Mouse (Mus musculus): ENCODE measurements around the gene Shmt2. TPM values are rescaled to one million over a fixed set of nuclear protein-coding genes. Genes with fewer than 3 reads are reported as not detected.

Gene Shmt2
- total RNA-seq, 2 experiments from 2014 or later = 39.3 to 44.7 TPM

GRCm38 (mm10) chr10:127534036-127534928 is 12.0 kb upstream of the Shmt2 start, which contains the start of gene Nxph4:
TSS of gene Nxph4 (minus strand) at chr10:127534559.
- no peak for DNase-seq

- no peak for DNase-seq
Observed at GRCm38 (mm10) chr10:127531548-127531947, 9.3 kb upstream of the Shmt2 start.

- DNase-seq = no peak
Observed at GRCm38 (mm10) chr10:127530945-127531344, 8.7 kb upstream of the Shmt2 start.

- DNase-seq = no peak
Observed at GRCm38 (mm10) chr10:127527481-127527880, 5.2 kb upstream of the Shmt2 start.

DNA sequence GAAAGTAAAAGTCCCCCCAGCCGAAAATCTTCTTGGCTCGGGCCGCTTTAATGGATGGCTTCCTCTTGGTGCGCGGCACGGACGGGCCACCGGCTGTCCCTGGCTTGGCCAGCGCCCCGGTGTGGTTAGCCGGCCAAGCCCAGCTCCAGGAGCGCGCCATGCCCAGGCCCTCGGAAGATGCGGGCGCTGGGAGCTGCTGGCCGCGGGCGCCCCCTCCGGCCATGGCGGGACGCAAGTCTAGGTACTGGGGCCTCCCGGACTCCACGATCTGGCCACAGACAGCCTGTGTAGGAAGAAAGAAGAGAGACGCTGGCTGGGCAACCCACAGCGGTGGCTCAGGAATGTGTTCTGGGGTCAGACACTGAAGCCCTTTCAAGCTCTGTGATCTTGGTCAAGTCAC is 4.4 kb upstream of the Shmt2 start:
- DNase-seq = no peak

DNA sequence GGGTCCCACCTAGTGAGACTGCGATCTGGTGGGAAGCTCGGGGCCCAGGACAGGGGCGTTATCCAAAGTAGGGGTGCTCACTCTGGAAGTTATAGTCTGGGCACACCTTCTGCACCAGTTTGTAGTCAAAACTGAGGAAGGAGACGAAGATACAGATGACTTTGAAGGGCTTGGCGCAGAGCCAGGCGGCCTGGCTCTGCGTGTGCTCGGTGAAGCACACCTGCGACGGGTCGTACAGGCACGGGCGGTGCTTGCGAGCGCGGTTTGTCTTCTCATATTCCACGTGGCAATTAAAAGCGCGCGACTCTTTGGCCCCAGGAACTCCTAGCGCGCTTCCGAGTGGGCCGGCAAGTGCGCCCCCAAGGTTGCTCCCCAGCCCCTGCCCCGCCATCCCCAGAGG is 3.8 kb upstream of the Shmt2 start:
- DNase-seq = no peak

- DNase-seq = no peak
Observed at GRCm38 (mm10) chr10:127524646-127525255, 2.5 kb upstream of the Shmt2 start.

- no peak for DNase-seq
Observed at GRCm38 (mm10) chr10:127521611-127522080, 598 bp downstream of the Shmt2 start.

GRCm38 (mm10) chr10:127520714-127521357 is 1.4 kb downstream of the Shmt2 start:
- DNase-seq = no peak

- DNase-seq = no peak
Observed at GRCm38 (mm10) chr10:127519903-127520713, 2.1 kb downstream of the Shmt2 start.

DNA sequence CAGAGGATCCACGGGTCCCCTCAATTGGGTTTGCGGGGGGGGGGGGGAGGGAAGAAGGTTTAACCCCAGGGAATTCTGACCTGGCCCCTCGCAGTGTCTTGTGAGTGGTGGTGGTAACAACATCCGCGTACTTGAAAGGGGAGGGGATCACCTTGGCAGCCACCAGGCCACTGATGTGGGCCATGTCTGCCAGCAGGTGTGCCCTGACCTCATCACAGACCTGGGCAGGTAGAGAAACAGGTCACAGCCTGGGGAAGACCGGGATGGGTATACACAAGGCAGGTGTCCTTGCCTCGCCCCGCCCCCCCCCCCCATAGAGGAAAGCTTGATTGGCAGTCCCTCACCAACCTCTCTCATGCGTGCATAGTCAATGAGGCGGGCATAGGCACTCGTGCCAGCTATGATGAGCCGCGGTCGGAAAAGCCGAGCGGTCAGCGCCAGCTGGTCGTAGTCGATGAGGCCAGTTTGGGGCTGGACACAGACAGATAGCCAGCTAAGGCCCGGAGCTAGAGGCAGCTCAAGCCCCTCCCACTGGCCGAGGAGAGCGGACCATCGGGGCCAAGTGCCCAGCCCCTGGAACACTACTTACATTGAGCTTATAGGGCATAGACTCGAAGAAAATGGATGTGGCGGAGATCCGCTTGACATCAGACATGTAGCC is 3.1 kb downstream of the Shmt2 start:
- DNase-seq = no peak

- DNase-seq = no peak
Observed at GRCm38 (mm10) chr10:127517941-127518340, 4.3 kb downstream of the Shmt2 start.

DNA sequence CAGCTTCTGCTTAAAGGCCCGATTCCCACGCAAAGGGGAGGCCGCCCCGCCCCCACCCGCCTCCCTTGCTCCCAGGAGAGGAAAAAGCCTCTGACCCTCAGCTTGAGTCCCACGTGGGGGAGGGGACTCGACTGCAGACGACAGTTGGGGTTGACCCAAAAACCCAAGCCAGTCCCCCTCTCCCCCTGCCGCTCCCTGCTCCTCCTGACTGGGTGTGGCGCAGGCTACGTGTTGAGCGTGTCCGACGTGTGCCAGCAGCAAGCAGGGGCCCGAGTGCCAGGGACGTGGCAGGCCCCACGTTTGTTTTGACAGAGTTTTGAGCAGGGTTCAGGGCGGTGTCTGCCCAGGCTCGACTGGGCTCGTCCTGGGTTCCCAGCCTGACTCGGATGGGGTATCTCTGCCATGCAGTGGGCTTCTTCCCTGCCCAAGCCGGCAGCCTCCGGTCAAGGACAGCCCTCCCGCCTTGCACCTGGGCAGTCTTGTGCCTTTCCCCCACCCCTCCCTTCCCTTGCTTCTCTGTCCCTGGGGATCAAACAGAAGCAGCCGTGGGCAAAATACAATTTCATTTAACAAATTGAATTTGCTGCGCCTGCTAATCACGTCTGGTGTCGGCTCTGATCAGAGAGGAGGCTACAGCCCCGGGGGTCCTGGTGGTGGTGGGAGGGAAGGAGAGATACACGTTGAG is 5.5 kb downstream of the Shmt2 start:
- peak; percentile 65 for DNase-seq

GRCm38 (mm10) chr10:127515983-127516459 is 6.2 kb downstream of the Shmt2 start:
- no peak for DNase-seq

- DNase-seq = no peak
Observed at GRCm38 (mm10) chr10:127515271-127515982, 6.8 kb downstream of the Shmt2 start.

GRCm38 (mm10) chr10:127514764-127515163 is 7.5 kb downstream of the Shmt2 start, which contains the start of gene Ndufa4l2:
TSS of gene Ndufa4l2 (plus strand) at chr10:127514967.
- peak; percentile 81 to 82 for DNase-seq

GRCm38 (mm10) chr10:127514111-127514698 is 8.0 kb downstream of the Shmt2 start:
- DNase-seq = no peak

- DNase-seq = no peak
Observed at GRCm38 (mm10) chr10:127513501-127514091, 8.6 kb downstream of the Shmt2 start.

DNA sequence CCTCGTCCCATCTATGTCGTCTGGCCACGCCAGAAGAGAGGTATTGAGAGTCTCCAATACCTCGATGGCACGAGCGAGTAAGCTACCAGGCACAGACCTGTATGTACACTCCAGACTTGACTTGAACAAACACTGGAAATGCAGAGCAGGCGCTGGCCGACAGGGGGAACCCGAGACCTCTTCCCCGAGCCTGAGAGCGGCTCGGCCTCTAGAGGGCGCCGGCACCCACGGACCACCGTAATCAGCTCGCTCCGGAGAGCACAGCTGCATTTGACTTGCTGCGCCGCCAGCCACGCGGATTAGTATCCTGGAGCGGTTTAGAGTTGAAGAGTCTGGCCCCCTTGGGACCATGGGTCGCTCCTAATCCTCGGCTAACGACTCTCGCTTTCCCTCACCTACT is 9.4 kb downstream of the Shmt2 start:
- peak; percentile 92 to 98 for DNase-seq
